Mouse (Mus musculus): Measurements from ENCODE around the gene Mum1l1.
"Not testable (repeated sequence)": the region's sequence is repeated elsewhere in the genome, so short reads cannot be mapped to it uniquely, and the experiment has no call there.

GRCm38 (mm10) chrX:139209191-139209828, 532 bp upstream of the Mum1l1 start:
- TF ChIP-seq CTCF, EP300 (IDR thresholded peaks at IDR 0.05; ENCODE audit: low read depth): not testable (repeated sequence)

Data from liver, postnatal 0 days (tissue).